Mouse (Mus musculus) ES-E14 (cell line): ENCODE results near the gene Ugp2.

ENCODE experiments used
- HCFC1 ChIP-seq: IDR thresholded peaks from 2 replicates; pipeline ENCODE4 v1.6.1; 2012; ENCODE audit warnings: low read length, inconsistent platforms, borderline replicate concordance; ENCODE audit not compliant: insufficient read depth
- MAFK ChIP-seq: IDR thresholded peaks from 2 replicates; pipeline ENCODE4 v1.6.1; 2014; ENCODE audit warnings: mild to moderate bottlenecking, low read depth, low read length, inconsistent platforms; ENCODE audit not compliant: insufficient read depth
- ZNF384 ChIP-seq: IDR thresholded peaks from 2 replicates; pipeline ENCODE4 v1.6.1; 2012; ENCODE audit warnings: low read depth, low read length, inconsistent platforms

DNA sequence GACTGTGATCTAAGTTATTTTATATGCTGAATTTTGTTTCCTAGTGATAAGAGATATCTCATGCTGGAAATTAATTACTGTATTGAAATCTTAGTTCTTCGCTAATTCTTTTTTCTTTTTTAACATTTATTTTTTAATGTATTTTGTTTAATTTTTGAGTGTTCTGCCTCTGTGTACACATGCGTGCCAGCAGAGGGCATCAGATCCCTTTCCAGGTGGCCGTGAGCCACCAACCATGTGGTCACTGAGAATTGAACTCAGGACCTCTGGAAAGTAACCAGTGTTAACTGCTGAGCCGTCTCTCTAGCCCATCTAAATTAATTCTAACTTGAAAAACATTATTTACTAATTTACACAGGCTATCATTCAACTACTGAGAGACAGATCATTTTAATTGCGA lies 62.9 kb downstream of the Ugp2 start:
- no peak for TF ChIP-seq HCFC1
- TF ChIP-seq ZNF384, result no peak
- no peak for TF ChIP-seq MAFK
